Mouse (Mus musculus) adrenal gland, postnatal 36 days (tissue): ENCODE measurements around the gene Tmf1. TPM values are rescaled to one million over a fixed set of nuclear protein-coding genes. Genes with fewer than 3 reads are reported as not detected.
A peak's percentile ranks its signal among the peaks of the same experiment; 100 is the strongest.

Source experiments
- DNase-seq, 2 experiments: peaks; one replicate each; pipeline ENCODE4 v3.0.0; 2021; ENCODE audit warnings: mixed read lengths in 1 of 2
- total RNA-seq, 2 experiments: library from RNA; stranded (reverse); gene quantifications; 2 replicates each; pipeline ENCODE4 v1.2.3; 2021

The Tmf1 gene
- total RNA-seq, 2 experiments from 2014 or later: 52.9 to 53.6 TPM

- DNase-seq: peak; percentile 33 to 49
Measured at GRCm38 (mm10) chr6:97106777-97107176, 72.1 kb downstream of the Tmf1 start.

- no peak for DNase-seq
Measured at GRCm38 (mm10) chr6:97106106-97106505, 72.8 kb downstream of the Tmf1 start.

- DNase-seq: peak; percentile 11 to 47
Measured at GRCm38 (mm10) chr6:97104264-97104852, 74.6 kb downstream of the Tmf1 start.

Other genes with a start within 250 kb of the Tmf1 start
- gene Fam19a4, start 118.7 kb downstream of the Tmf1 start, total RNA-seq: 1 to 10 TPM in 1 of 2 experiments, under 1 TPM in 1; 0.92 to 2.5 TPM
- gene Eogt, start 29.9 kb downstream of the Tmf1 start, total RNA-seq: 10 to 100 TPM; 37.2 to 44.2 TPM
- gene Uba3, start 26.5 kb upstream of the Tmf1 start, total RNA-seq: 10 to 100 TPM; 59.1 to 66.2 TPM
- 100 to 1,000 TPM; 121 to 138 TPM for gene Arl6ip5, start 31.6 kb upstream of the Tmf1 start, total RNA-seq
- not detected for gene Lmod3, start 73.6 kb upstream of the Tmf1 start, total RNA-seq